Mouse (Mus musculus) hindbrain, embryonic 12.5 days (tissue): Measurements from ENCODE around the gene Tent4a. TPM values are rescaled to one million over a fixed set of nuclear protein-coding genes. Genes with fewer than 3 reads are reported as not detected.

Experiments used
- ATAC-seq: fragments of 200-750 bp; cut with Nextera tagmentation; 2 replicates; pipeline ENCODE4 v1.8.0; 2017; ENCODE audit warnings: moderate TSS enrichment; ENCODE audit not compliant: low FRiP score
- H3K27ac ChIP-seq: fragments of 300-500 bp; sonication (generic); 2 replicates; pipeline ENCODE4 v1.5.1; 2016; ENCODE audit warnings: mild to moderate bottlenecking
- H3K27me3 ChIP-seq: fragments of 300-500 bp; sonication (generic); 2 replicates; pipeline ENCODE4 v1.6.1; 2016; ENCODE audit warnings: mild to moderate bottlenecking
- H3K36me3 ChIP-seq: fragments of 300-500 bp; sonication (generic); 2 replicates; pipeline ENCODE4 v1.6.1; 2016; ENCODE audit warnings: mild to moderate bottlenecking
- H3K4me1 ChIP-seq: fragments of 300-500 bp; sonication (generic); 2 replicates; pipeline ENCODE4 v1.6.1; 2016
- H3K4me2 ChIP-seq: fragments of 300-500 bp; sonication (generic); replicated peaks from 2 replicates; pipeline ENCODE4 v1.6.1; 2016; ENCODE audit warnings: mild to moderate bottlenecking
- H3K4me3 ChIP-seq: fragments of 300-500 bp; sonication (generic); 2 replicates; pipeline ENCODE4 v1.5.1; 2016; ENCODE audit warnings: mild to moderate bottlenecking
- H3K9ac ChIP-seq: fragments of 300-500 bp; sonication (generic); 2 replicates; pipeline ENCODE4 v1.6.1; 2016; ENCODE audit warnings: mild to moderate bottlenecking, moderate library complexity
- H3K9me3 ChIP-seq: fragments of 300-500 bp; sonication (generic); replicated peaks from 2 replicates; pipeline ENCODE4 v1.6.1; 2016; ENCODE audit warnings: mild to moderate bottlenecking
- WGBS: fragments of 180-500 bp; shearing (Covaris S2); methylation state at CpG from one replicate; pipeline ENCODE4 v1.1.7; 2016; 5-methylcytosine and 5-hydroxymethylcytosine counted together
- polyA plus RNA-seq: library from polyadenylated mRNA; unstranded; fragments of >200 nt; fragmentation: Nextera tagmentation; extraction: Ambion mirVana; gene quantifications from 2 replicates; pipeline ENCODE4 v1.2.1, GENCODE M21; 2016

Gene Tent4a
- polyA plus RNA-seq, 1 experiment from 2014 or later: 8.4 TPM

DNA sequence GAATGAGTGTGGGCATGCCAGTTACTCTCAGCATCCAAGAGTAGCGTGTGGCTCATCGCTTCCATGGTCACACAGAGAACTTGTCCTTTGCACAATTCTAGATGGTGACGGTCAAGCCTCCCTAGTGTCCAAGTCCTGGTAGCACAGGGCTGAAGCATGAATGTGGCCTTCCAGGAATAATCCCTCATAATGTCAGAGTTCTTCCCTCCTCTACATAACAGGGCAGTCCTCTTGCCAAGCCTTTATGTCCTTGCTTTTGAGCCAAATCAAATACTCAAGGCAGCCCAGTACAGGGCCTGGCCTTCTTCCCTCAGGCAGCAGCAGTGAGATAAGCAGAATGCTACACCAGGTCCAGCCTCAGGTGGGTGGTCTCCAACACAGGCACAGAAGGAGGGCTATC is 26.8 kb downstream of the Tent4a start:
- Histone ChIP-seq H3K27me3 (no peaks in the 10 kb centered on the region), H3K4me2 (no peak overlapping the region), H3K36me3 (peaks cover 85% of the 10 kb centered on the region), H3K4me1 (no peaks in the 10 kb centered on the region), H3K9me3 (no peaks in the 10 kb centered on the region), H3K4me3 (no peak overlapping the region), H3K9ac (no peak overlapping the region), H3K27ac (no peak overlapping the region)
- ATAC-seq: no peak
- 99% methylated on average over 3 of the region's 3 CpGs for WGBS

- Histone ChIP-seq H3K4me2 (no peak overlapping the region), H3K27me3 (no peaks in the 10 kb centered on the region), H3K27ac (no peak overlapping the region), H3K9me3 (no peaks in the 10 kb centered on the region), H3K4me1 (no peaks in the 10 kb centered on the region), H3K9ac (no peak overlapping the region), H3K36me3 (peaks cover 85% of the 10 kb centered on the region), H3K4me3 (no peak overlapping the region)
- WGBS: 88% methylated on average over 12 of the region's 12 CpGs
- ATAC-seq: no peak
These were observed 27.9 kb downstream of the Tent4a start for GRCm38 (mm10) chr13:69506341-69507086.

DNA sequence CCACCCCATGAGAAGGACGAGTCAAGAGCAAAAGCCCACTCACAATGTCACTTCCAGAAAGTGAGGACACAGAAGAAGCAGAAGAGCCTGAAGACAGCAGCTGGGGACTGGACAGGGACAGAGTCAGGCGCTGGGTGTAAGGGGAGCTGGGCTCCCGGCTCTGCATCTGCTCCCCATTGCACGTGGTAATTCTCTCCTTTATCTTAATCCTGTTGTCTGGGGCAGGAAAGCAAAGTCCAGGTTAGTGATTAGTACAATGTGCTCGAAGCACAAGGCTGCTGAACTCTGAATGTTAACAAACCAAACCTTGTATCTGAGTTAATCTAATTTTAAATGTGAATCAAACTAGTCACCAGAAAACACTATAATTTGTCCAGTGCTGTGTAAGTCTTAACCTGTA is 31.6 kb downstream of the Tent4a start:
- Histone ChIP-seq H3K4me3 (no peak overlapping the region), H3K4me1 (no peaks in the 10 kb centered on the region), H3K9ac (no peak overlapping the region), H3K27me3 (no peaks in the 10 kb centered on the region), H3K36me3 (peaks cover 94% of the 10 kb centered on the region), H3K27ac (no peak overlapping the region), H3K4me2 (no peak overlapping the region), H3K9me3 (no peaks in the 10 kb centered on the region)
- ATAC-seq: no peak
- WGBS: 85% methylated on average over 5 of the region's 5 CpGs

DNA sequence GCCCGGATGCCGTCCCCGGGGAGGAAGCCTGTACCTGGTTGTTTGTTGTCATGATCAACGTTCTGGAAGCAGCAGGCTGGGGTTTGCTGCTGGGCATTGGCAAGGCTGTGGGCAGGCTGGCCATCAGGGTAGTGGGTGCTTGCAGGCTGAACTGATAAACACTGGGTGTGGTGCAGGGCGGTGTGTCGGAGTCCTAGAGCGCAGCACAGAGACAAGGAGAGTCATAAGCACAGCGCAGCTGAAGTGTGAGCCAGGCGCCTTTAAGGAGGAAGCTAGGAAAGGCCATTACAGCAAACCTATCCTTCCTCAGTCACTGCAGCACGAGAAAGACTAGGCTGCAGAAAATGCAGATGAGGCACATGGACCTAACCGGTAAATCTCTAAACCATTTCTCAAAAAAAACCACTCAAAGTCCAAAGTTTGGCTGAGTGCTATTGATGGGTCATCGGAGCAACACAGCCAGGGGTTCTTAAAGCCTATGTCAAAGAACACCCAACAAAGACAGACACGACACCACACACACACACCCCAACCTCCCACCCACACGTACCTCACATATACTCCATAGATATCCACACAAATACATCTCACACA is 32.2 kb downstream of the Tent4a start:
- H3K4me1 ChIP-seq: no peaks in the 10 kb centered on the region
- ATAC-seq: no peak
- no peak overlapping the region for H3K9ac ChIP-seq
- no peak overlapping the region for H3K4me2 ChIP-seq
- peaks cover 94% of the 10 kb centered on the region for H3K36me3 ChIP-seq
- 96% methylated on average over 14 of the region's 14 CpGs for WGBS
- H3K27ac ChIP-seq: no peak overlapping the region
- H3K4me3 ChIP-seq: no peak overlapping the region
- no peaks in the 10 kb centered on the region for H3K27me3 ChIP-seq
- H3K9me3 ChIP-seq: no peaks in the 10 kb centered on the region

DNA sequence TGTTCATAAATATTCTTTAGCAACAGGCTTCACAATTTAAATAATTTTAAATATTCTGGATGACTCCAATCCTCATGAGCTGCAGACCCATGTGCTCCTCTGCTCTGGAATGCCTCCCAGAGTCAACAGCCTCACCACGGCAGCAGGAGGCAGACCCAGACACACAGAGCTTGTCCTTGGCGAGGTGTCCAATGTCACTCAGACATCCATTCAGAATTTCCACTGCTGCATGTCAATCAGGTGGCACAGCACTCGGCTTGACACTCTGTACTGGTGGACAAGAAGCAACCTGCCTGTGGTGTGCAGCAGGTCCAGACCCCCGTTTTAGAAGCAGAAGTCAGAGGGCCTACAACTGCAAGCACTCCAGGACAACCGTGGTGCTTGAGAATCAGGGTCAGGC is 36.1 kb downstream of the Tent4a start:
- H3K4me2 ChIP-seq: no peak overlapping the region
- no peak for ATAC-seq
- H3K4me3 ChIP-seq: no peak overlapping the region
- no peaks in the 10 kb centered on the region for H3K27me3 ChIP-seq
- H3K9me3 ChIP-seq: no peaks in the 10 kb centered on the region
- WGBS: 83% methylated on average over 5 of the region's 5 CpGs
- no peak overlapping the region for H3K9ac ChIP-seq
- H3K36me3 ChIP-seq: peaks cover 80% of the 10 kb centered on the region
- H3K27ac ChIP-seq: no peak overlapping the region
- H3K4me1 ChIP-seq: no peaks in the 10 kb centered on the region

GRCm38 (mm10) chr13:69492876-69493463 is 41.4 kb downstream of the Tent4a start:
- H3K4me1 ChIP-seq: peaks cover 8% of the 10 kb centered on the region
- H3K27me3 ChIP-seq: peaks cover 17% of the 10 kb centered on the region
- WGBS: 25% methylated on average over 7 of the region's 7 CpGs
- no peak; the same call in 1 of the 2 replicates for ATAC-seq
- no peak overlapping the region for H3K9ac ChIP-seq
- H3K4me2 ChIP-seq: no peak overlapping the region
- peaks cover 28% of the 10 kb centered on the region for H3K36me3 ChIP-seq
- no peak overlapping the region for H3K4me3 ChIP-seq
- no peaks in the 10 kb centered on the region for H3K9me3 ChIP-seq
- no peak overlapping the region for H3K27ac ChIP-seq

DNA sequence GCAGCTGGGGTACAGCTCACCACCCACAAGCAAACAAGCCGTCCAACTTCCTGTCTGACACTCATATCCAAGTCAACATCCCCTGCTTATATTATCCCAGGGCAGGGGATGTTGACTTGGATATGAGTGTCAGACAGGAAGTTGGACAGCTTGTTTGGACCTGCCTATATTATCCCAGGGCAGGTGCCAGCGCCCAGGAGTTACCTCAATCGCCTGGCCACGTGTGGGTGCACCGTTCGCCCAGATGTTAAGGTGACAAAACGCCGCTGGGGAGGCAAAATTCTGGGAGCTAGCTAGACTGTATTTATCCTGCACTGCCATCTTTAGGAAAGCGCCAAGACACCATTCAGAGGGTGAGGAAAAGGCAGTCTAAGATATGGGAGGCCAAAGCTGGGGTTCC is 44.6 kb downstream of the Tent4a start:
- H3K27ac ChIP-seq: no peak overlapping the region
- peaks cover 33% of the 10 kb centered on the region for H3K27me3 ChIP-seq
- peaks cover 13% of the 10 kb centered on the region for H3K4me1 ChIP-seq
- no peak for ATAC-seq
- WGBS: 85% methylated on average over 9 of the region's 9 CpGs
- no peak overlapping the region for H3K4me2 ChIP-seq
- 0 out of 2 replicates have a peak, but pooled peaks cover 4% of the 10 kb centered on the region for H3K36me3 ChIP-seq
- no peaks in the 10 kb centered on the region for H3K9me3 ChIP-seq
- H3K9ac ChIP-seq: no peak overlapping the region
- no peak overlapping the region for H3K4me3 ChIP-seq

GRCm38 (mm10) chr13:69488565-69489255 is 45.7 kb downstream of the Tent4a start:
- H3K4me2 ChIP-seq: peak overlapping the region; percentile 56
- H3K27ac ChIP-seq: no peak overlapping the region
- H3K4me3 ChIP-seq: no peak overlapping the region
- no peak for ATAC-seq
- H3K9me3 ChIP-seq: no peaks in the 10 kb centered on the region
- peaks cover 13% of the 10 kb centered on the region for H3K4me1 ChIP-seq
- H3K36me3 ChIP-seq: no peaks in the 10 kb centered on the region
- 33% methylated on average over 13 of the region's 13 CpGs for WGBS
- H3K27me3 ChIP-seq: peaks cover 41% of the 10 kb centered on the region
- no peak overlapping the region for H3K9ac ChIP-seq

DNA sequence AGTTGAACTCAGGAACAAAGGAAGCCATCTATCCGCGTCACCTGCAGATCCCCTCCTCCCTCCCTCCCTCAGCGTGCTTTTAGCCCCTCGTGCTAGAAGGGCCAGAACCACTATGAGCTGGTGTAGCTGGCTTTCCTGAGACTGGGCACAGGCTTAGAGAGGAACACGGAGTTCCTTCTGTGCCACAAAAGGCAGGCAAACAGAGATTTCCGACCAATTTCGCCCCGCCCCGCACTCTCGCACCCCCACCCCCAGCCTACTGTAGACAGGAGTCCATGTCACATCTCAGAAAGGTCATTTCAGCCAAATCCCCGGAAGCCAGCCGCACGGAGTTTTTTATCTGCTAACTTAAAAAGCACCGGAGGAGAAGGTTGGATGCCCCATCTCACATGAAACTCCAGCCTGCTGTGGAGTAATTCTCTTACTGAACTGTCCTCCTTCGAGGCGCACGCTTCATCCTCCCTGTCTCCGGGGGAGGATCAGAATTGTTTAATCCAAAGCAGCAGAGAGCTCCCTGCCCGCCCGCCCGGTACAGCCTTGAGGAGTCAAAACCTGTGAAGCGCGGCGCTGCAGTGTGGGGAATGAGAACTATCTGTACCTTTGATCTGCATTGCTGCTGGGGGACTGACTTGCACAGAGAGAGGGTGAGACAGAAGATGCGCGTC is 46.7 kb downstream of the Tent4a start:
- Histone ChIP-seq H3K9me3 (no peaks in the 10 kb centered on the region), H3K4me2 (peak overlapping the region; percentile 56), H3K4me1 (peaks cover 13% of the 10 kb centered on the region), H3K27ac (no peak overlapping the region), H3K27me3 (peaks cover 50% of the 10 kb centered on the region), H3K9ac (no peak overlapping the region), H3K4me3 (peak overlapping the region; percentile 21), H3K36me3 (no peaks in the 10 kb centered on the region)
- WGBS: 2% methylated on average over 26 of the region's 26 CpGs
- 0 out of 2 replicates have a peak, but pooled peaks have one; percentile 29 for ATAC-seq

DNA sequence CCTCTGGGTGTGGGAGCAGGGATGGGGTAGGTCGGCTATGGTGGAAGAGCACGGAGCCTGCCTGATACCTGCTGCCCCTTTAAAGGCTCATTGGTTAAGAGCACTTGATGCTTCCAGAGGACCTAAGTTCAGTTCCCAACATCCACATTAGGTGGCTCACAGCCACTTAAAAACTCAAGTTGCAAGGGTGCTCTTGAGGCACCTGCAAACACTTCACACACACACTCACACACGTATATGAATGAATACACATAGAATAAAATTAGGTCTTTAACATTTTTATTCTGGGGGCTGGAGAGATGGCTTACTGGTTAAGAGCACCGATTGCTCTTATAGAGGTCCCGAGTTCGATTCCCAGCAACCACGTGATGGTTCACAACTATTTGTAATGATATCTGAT is 47.3 kb downstream of the Tent4a start:
- Histone ChIP-seq H3K27ac (no peak overlapping the region), H3K27me3 (peaks cover 55% of the 10 kb centered on the region), H3K9ac (no peak overlapping the region), H3K36me3 (no peaks in the 10 kb centered on the region), H3K4me2 (peak overlapping the region; percentile 56; the same call in 1 of the 2 replicates), H3K9me3 (no peaks in the 10 kb centered on the region), H3K4me3 (0 out of 2 replicates have a peak overlapping the region, but pooled peaks have one; percentile 21), H3K4me1 (peaks cover 15% of the 10 kb centered on the region)
- WGBS: 84% methylated on average over 7 of the region's 7 CpGs
- ATAC-seq: no peak

GRCm38 (mm10) chr13:69485833-69486232 is 48.6 kb downstream of the Tent4a start:
- no peak for ATAC-seq
- 68% methylated on average over 7 of the region's 7 CpGs for WGBS
- Histone ChIP-seq H3K4me1 (peaks cover 28% of the 10 kb centered on the region), H3K4me2 (no peak overlapping the region), H3K27me3 (peaks cover 68% of the 10 kb centered on the region), H3K4me3 (no peak overlapping the region), H3K27ac (no peak overlapping the region), H3K9me3 (no peaks in the 10 kb centered on the region), H3K9ac (no peak overlapping the region), H3K36me3 (no peaks in the 10 kb centered on the region)

DNA sequence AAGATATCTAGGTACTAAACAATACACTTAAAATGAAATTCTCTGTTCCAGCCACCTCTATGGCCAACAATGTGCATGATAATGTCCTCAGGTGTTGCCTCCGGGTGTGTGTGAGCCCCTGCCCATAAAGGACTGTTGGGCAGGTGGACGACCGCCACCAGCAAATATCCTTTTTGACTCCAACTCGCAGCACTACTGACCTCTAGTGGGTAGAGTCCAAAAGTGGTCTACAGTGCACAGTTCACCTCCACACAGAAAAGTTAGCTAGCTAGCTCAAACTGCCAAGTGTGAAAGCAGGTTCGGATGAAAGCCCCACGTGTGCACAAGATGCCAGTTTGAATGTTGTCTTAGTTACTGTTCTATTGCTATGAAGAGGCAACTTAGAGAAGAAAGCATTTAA is 49.1 kb downstream of the Tent4a start:
- peaks cover 30% of the 10 kb centered on the region for H3K4me1 ChIP-seq
- no peak overlapping the region for H3K27ac ChIP-seq
- no peaks in the 10 kb centered on the region for H3K36me3 ChIP-seq
- no peak overlapping the region for H3K4me2 ChIP-seq
- ATAC-seq: 0 out of 2 replicates have a peak, but pooled peaks have one; percentile 46
- H3K4me3 ChIP-seq: no peak overlapping the region
- H3K27me3 ChIP-seq: peaks cover 71% of the 10 kb centered on the region
- 16% methylated on average over 6 of the region's 6 CpGs for WGBS
- no peaks in the 10 kb centered on the region for H3K9me3 ChIP-seq
- H3K9ac ChIP-seq: no peak overlapping the region
